Mouse (Mus musculus): ENCODE measurements around the gene Gnb4.

DNA sequence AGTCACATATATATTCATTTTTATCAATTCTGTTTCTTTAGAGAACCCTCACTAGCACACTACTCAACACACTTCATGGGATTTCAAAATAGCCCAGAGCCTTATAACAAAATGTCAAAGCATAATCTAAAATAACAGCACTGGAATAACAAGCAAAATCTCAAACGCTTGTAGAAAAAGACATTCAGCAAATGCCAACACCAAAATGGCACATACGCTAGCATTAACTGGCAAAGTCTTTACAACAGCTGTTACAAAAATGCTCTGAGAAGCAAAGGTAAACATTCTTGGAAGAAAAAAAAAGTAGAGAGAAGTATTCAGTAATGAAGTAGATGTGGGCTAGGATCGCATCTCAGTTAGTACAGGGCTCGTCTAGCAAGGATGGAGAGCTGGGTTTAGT is 30.5 kb upstream of the Gnb4 start:
- TF ChIP-seq POLR2A (IDR thresholded peaks at IDR 0.05; ENCODE audit: low read depth, low read length) (no peak), CTCF (IDR thresholded peaks at IDR 0.05; ENCODE audit: extremely low read depth, insufficient read depth, insufficient read length, insufficient replicate concordance) (no peak)
